Mouse (Mus musculus): Measurements from ENCODE around the gene Hbq1a.
A peak's percentile ranks its signal among the peaks of the same experiment; 100 is the strongest.
"Not testable (repeated sequence)": the region's sequence is repeated elsewhere in the genome, so short reads cannot be mapped to it uniquely, and the experiment has no call there.

Hbq1a gene

DNA sequence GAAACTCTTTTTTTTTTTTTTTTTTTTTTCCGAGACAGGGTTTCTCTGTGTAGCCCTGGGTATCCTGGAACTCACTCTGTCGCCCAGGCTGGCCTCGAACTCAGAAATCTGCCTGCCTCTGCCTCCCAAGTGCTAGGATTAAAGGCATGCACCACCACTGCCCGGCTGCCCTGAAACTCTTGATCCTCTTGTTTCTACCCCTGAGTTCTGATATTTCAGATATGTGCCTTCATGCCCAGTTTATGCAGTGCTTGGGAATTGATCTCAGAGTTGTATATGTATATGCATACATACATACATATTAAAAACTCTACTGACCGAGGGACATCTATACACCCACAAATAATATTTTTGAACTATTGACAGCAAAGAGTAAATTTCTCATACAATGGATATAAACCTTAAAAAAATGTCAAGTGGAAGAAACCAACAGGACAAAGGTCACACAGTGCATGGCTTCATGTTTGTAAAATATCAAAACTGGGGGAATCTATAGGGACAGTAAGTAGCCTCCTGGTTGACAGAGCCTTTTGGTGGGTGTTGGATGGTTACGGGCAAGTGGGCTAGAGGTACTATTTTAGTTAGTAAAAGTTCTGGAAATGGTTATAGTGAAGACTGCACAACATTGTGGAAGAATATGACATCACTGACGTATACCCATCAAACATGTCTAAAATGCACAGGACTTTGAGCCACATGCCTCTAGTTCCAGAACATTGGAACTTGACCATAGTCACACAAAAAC is 14.7 kb upstream of the Hbq1a start:
- DNase-seq, result no peak

DNA sequence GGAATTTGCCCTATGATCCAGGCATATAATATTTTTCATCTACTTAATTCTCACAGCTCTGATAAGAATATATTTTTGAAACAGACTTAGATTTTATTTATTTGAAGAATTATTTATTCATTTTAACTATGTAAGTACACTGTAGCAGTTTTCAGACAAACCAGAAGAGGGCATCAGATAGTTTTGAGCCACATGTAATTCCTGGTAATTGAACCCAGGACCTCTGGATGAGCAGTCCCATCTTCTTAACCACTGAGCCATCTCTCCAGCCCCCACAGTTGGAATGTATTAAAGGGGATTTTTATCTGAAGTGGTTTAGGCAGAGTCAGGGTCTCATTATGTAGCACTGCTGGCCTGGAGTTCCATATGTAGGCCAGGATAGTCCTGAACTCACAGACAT is 14.0 kb upstream of the Hbq1a start:
- DNase-seq, result not testable (repeated sequence)

DNA sequence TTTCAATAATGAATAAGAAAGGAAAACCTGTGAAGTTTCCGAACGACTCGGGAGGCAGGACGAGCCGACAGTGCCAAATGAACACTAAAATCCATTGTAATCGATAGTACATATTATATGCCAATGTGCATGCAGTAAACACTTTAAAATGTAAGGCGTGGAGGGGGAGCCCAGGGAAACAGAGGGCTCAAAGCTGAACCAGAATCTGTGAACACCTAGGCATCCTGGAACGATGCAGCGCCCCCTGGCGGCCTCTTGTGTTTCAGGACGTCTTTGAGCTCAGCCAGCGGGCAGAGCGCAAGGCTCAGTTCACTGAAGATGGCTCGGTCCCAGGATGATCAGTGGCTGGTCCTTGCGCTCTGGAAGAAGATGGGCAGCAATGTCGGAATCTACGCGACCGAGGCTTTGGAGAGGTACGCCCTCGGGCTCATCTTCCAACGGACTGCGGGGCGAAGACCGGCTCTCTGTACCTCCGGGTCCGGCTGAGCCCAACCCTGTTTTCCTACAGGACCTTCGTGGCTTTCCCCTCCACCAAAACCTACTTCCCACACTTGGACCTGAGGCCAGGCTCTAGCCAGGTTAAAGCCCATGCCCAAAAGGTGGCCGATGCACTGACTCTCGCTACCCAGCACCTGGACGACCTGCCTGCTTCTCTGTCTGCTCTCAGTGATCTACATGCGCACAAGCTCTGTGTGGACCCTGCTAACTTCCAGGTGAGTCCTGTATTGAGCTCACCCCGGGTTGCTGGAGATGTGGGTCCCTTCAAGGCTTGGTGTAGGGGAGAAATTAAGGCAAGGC is 13.0 kb upstream of the Hbq1a start, which contains the start of gene Hbq1b:
Gene Hbq1b (plus strand): TSS at position 271 of the 798 bp plus-strand sequence.
- peak; percentile 83 for DNase-seq

DNA sequence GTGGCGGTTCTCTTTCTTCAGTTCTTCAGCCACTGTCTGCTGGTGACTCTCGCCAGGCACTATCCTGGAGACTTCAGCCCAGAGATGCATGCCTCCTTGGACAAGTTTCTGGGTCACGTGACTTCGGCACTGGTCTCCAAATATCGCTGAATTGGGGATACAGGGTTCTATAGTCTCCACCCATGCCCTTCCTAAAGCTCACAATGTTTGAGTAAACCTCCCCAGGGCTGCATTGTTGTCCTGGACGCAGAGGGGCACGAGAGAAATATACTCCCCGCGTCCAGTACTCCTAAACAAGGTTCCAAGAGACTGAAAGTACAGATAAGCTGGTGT is 12.4 kb upstream of the Hbq1a start:
- DNase-seq, result no peak

DNA sequence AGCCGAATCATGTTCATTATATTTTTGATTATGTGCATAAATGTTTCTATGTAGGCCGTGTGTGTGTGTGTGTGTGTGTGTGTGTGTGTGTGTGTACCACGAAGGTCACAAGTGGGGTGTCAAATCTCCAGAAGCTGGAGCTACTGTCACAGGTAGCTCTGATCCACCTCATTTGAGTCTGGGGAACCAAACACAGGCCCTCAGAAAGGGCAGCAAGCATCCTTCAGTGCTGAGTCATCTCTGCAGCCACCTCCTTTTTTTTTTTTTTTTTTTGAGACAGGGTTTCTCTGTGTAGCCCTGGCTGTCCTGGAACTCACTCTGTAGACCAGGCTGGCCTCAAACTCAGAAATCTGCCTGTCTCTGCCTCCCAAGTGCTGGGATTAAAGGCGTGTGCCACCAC is 7.0 kb upstream of the Hbq1a start:
- DNase-seq, result not testable (repeated sequence)

DNA sequence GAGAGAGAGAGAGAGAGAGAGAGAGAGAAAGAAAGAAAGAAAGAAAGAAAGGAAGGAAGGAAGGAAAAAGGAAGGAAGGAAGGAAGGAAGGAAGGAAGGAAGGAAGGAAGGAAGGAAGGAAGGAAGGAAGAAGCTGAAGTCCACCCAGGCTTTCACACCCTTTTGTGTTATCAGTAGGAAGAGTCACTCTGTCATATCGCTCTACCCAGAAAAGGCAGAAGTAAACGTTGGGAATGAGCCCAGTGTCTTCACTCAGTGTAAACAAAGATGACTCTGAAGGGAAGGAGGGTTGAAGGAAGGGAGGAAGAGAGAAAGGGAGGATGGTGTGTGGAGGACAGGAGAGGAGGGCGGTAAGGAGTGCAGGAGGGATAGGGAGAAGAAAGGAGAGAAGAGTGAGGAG is 6.4 kb upstream of the Hbq1a start:
- DNase-seq, result not testable (repeated sequence)

DNA sequence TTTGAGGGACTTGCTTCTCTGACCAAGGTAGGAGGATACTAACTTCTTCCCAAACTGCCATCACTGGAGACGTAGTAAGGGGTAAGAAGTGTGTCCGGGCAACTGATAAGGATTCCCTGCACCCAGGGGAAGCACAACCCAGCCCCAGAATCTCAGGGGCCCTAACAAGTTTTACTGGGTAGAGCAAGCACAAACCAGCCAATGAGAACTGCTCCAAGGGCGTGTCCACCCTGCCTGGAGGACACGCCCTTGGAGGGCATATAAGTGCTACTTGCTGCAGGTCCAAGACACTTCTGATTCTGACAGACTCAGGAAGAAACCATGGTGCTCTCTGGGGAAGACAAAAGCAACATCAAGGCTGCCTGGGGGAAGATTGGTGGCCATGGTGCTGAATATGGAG is 3.7 kb upstream of the Hbq1a start, which contains the start of gene Hba-a2:
Gene Hba-a2 (plus strand): TSS at position 287 of the 400 bp plus-strand sequence.
- not testable (repeated sequence) for DNase-seq

DNA sequence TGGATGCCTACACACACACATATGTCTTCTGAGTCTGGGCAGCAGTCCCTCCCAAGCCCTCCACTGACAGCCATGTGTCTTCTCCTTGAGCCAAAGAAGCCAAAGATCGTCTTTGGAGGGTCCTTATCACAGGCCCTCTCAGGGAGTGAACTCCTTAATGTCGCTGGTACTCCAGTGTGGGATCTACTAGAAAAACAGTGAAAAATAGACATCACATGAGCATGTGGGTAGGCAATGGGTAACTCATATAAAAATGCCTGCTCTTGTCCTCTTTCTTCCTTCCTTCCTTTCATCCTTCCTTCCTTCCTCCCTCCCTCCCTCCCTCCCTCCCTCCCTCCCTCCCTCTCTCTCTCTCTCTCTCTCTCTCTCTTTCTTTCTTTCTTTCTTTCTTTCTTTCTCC is 2.5 kb upstream of the Hbq1a start:
- not testable (repeated sequence) for DNase-seq

DNA sequence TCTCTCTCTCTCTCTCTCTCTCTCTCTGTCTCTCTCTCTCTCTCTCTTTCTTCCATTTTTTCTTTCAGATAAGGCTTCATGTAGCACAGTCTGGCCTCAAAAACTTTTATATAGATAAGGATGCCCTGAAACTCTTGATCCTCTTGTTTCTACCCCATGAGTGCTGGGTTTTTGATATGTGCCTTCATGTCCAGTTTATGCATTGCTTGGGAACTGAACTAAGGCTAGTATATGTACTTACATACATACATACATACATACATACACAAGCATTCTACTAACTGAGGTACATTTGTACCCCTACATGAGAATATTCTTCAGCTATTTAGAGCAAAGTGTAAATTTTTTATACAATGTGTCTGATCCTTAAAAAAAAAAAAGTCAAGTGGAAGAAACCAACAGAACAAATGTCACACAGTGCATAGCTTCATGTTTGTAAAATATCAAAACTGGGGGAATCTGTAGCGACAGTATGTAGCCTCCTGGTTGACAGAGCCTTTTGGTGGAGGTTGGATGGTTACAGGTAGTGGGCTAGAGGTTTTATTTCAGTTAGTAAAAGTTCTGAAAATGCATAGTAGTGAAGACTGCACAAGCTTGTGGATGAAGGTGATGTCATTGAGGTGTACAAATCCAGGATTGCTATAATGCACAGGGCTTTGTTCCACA is 1.9 kb upstream of the Hbq1a start:
- DNase-seq, result no peak

DNA sequence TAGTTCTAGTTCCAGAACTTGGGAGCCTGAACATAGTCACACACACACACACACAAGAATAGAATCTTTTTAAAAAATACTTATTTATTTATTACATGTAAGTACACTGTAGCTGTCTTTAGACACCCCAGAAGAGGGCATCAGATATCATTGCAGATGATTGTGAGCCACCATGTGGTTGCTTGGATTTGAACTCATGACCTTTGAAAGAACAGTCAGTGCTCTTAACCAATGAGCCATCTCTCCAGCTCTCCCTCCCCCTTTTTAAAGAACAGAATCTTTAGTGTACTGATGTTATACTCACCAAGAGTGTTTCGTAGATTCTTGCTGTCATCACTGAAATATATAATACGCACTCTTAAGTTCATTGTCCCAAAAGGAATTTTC is 1.3 kb upstream of the Hbq1a start:
- DNase-seq, result no peak

DNA sequence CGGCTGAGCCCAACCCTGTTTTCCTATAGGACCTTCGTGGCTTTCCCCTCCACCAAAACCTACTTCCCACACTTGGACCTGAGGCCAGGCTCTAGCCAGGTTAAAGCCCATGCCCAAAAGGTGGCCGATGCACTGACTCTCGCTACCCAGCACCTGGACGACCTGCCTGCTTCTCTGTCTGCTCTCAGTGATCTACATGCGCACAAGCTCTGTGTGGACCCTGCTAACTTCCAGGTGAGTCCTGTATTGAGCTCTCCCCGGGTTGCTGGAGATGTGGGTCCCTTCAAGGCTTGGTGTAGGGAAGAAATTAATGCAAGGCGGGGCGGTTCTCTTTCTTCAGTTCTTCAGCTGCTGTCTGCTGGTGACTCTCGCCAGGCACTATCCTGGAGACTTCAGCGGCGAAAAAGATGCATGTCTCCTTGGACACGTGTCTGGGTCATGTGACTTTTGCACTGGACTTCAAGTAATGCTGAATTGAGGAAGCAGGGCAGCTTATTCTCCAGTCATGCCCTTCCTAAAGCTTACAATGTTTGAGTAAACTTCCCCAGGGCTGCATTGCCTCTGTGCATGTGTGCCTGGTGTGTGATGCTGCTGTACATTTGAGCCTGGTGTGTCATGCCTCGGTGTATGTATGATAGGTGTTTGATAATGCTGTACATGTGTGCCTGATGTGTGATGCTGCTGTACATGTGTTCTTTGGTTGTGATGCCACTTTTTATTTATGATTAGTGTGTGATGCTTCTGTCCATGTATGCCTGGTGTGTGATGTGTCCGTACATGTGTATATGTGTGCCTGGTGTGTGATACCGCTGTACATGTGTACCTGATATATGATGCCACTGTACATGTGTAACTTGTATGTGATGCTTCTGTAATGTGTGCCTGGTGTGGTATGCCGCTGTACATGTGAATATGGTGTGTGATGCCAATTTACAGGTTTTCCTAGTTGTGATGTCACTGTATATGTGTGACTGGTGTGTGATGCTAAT is 704 bp downstream of the Hbq1a start:
- no peak for DNase-seq

DNA sequence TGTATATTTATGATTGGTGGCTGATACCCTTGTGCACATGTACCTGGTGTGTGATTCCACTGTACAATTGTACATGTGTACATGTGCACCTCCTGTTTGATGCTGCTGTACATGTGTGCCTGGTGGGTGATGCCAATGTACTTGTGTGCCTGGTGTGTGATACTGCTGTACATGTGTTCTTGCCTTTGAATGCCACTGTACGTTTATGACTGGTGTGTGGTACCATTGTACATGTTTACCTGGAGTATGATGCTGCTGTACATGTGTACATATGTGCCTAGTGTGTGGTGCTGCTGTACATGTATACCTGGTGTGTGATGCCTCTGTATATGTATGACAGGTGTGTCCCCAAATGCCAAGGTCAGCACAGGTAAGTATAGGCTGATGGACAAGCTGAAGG is 1.6 kb downstream of the Hbq1a start:
- DNase-seq, result no peak

DNA sequence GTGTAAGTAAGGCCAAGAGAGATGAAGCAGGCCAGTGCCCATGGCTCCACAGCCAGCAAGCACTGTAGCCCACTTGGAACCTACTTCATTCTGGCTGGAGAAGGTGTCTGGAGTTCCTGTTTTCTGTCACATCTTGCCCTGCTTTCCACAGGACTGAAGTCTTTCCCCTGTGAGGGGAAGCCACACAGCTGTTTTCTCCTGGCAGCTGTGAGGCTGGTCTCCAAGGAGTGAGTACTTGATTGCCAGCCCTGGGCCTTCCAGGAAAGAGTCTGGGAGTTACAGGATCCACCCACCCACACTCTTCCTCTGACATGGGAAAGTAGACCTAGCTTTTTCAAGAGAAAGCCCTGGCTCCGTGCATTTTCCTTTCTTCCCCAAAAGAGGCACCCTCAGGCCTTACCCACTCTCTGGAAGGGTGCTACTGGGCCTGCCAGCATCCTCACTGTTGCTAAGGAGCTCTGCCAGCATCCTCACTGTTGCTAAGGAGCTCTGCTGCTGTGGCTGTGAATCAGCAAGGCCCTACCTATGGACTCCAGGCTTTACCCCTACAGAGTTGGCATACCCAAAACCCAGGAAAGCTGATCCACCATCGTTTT is 3.1 kb downstream of the Hbq1a start:
- DNase-seq, result no peak

DNA sequence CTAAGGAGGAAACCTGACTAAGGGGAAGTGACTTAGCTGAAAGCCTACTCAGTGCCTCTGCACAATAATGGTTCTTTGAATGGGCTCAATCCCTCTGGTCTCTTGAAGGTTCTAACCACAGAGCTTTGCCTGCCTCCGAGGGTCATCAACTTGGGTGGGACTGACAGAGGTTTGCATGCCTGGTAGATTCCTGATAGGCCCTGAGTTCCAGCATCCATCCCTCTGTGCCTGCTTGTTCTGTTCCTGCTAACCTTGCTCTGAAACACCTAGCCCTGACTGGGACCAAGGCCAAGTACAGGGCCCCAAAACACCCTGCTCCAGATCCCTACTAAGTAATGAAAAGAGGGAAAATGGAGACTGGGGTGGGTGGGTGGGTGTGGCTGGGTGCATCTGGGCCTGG is 3.6 kb downstream of the Hbq1a start:
- no peak for DNase-seq

DNA sequence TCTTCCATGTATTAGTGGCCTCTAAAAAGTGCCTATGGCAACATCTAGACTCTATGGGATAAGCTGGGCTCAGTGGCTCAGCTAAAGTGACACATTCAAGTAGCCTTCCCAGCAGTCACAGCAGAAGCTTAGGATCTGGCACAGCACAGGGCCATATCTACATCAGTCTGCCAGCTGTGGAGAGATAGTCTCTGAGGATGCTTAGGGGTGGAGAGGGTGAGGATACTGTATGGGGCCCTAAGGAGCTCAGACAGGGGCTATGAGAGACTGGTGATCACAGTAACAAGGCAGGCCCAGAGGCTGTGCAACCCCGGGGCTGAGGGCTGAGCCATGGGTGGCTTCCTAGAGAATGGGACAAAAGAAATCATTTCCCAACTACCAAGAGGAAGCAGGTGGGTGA is 7.1 kb downstream of the Hbq1a start:
- DNase-seq, result no peak

DNA sequence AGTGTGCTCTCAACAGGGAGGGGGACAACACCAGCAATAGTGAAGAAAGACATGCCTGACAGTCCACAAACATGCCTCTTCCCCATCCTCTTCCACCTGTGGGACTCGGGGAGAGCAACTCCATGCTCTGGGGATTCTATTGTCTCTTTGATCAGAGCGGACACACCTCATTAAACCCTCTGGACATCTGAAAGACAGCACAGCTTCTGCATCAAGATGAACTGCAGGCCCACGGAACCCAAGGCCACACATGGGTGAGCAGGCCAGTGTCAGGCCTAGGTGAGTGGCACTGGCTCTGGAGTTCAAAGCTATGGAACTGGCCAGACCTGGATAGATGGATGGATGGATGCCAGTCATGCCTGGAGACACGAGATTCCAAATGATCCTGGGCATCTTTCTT is 9.6 kb downstream of the Hbq1a start:
- no peak for DNase-seq

DNA sequence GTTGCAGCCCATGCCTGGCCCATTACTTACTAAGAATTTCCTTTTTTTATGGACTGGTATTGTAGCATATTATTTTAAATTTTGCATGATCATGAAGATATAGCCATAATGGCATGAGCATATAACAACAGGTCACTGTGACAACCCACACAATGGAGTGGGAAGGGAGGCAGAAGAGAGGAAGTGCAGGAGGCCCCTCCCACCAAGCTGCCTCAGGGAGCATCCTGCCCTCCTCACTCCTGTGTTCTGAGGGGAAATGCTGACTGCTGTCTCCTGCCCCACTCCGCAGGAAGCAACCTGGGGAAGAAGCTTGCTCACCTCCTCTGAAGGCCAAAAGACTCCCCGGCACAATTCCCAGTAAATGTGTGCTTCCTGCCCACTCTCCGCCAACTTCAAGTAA is 10.1 kb downstream of the Hbq1a start:
- no peak for DNase-seq

DNA sequence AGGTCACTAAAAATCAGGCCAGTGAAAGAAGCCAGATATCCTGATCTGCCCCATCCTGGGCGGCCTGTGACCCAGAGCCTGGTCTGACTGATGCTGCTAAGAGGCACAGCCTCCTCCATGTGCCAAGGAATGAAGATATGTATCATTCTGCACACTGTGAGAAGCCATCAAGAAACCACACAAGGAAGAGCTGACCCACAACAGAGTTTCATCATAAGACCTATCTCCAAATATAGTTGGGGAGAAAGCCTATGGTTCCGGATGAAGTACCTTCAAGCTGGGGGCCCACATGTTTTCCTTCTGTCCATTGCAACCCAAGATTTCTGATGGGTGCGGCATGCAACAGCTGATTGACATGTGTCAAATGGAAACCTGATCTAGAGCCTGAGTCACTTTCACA is 16.1 kb downstream of the Hbq1a start:
- no peak for DNase-seq

DNA sequence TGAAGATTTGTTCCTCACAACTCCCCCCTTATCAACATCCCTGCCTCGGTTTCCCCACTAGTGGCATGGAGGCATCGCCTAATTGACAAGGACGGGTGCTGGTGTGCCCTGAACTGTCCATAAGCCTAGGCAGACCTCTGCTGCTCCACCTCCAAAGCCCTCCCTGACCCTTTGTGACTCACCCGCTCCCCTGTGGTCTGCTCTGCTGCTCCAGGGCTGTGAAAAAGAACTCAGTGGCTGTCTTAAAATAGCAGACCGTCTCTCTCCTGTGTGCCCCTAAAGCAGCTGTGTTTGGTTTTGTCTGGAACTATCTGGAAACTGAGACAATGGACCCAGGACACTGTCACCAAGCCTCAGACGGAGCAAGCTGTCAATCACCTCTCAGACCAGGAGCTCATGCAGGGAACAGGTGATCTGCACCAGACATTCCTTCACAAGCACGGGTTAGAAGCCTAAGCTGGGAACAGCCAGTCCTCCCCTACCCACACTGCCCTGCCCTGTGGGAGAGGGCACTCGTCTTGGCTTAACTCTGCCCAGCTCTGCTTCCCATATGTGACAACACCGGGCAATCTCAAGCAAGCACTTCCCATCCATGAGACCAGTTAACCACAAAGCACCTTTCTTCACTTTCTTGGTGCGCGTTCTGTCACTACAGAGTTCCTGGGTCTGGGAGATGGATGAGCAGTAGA is 20.8 kb downstream of the Hbq1a start:
- DNase-seq, result no peak

DNA sequence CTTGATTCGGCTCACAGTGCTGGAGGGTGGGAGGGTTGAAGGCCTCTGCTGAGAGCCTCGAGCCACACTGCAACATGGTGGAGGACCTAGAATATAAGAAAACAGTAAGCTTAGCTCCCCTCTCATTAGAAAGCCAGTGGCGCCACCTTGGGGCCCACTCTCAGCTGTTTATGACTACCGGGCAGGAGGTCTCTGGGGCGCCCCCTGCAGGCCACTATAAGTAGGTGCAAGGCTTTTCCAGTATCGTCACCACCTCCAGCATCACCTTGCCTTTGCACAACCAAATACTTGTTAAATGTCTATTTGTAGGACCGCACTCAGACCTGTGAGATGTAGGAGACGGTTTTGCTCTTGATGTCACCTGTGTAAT is 21.3 kb downstream of the Hbq1a start:
- DNase-seq, result peak; percentile 62

DNA sequence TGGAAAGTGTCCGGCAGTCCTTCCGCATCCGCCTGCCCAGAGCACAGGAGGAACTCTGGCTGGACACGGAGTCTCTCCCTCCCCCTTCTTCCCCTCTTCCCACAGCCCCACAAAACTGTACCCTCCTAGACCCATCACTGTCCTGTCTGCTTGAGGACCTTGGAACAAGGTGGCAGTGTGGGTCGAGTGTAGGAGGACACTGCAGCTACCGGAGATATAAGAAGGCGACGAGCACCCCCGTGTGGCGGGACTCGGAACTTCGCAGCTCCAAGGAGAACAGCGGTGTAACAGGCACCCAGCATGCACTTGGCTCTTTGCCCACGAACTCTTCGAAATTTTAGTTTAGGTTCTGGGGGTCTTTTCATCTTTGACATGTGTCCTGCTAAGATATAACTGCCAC is 24.7 kb downstream of the Hbq1a start:
- peak; percentile 90 for DNase-seq

DNA sequence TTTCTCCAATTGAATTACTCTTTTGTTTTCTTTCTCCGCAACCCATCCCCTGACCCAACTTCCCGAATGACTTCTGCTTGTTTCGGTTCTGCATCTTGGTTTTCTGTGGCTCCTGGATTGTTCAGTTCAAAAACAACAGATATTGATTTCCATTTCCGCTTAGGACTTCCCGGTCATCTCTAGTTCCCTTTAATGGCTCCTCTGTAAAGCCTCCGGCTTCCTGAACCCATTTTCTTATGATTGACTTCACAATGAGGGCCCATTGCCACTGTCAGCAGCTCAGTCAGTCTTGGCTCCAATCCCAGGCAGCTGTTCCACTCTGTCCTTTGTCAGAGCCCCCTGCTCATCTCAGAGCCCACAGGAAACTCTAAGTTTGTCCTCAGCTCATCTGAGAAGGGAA is 31.2 kb downstream of the Hbq1a start:
- DNase-seq, result peak; percentile 50
